Mouse (Mus musculus): ENCODE results near the gene Nfia. TPM values are rescaled to one million over a fixed set of nuclear protein-coding genes. Genes with fewer than 3 reads are reported as not detected.

Gene Nfia
- polyA plus RNA-seq, 1 experiment = 0.09 TPM

GRCm38 (mm10) chr4:97814515-97814914, 42.0 kb downstream of the Nfia start:
- no peak for TF ChIP-seq GATA1 (IDR thresholded peaks at IDR 0.05; ENCODE audit: low read length)

DNA sequence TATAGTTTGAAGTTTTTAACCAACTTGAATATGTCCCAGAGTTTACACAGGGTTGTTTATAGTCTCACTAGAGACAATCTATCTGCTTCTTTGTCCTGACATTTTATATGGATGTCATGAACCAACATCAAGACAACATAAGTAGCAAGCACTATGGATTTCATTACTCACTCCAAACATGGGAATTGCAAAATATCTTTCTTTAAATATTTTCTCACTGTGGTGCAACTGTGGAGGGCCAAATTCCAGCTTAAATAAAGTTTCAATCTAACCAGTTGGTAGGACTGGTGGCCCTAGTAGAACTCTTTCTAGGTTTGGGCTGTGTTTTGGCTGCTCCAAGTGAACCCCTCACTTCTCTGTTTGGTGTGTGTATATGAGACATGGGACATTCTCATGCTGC, 43.5 kb downstream of the Nfia start:
- TF ChIP-seq GATA1 (IDR thresholded peaks at IDR 0.05; ENCODE audit: low read length) = no peak

- no peak for TF ChIP-seq GATA1 (IDR thresholded peaks at IDR 0.05; ENCODE audit: low read length)
Measured at GRCm38 (mm10) chr4:97816753-97817152, 44.2 kb downstream of the Nfia start.

- TF ChIP-seq GATA1 (IDR thresholded peaks at IDR 0.05; ENCODE audit: low read length) = no peak
Measured at GRCm38 (mm10) chr4:97817741-97818140, 45.2 kb downstream of the Nfia start.

GRCm38 (mm10) chr4:97818498-97818897, 46.0 kb downstream of the Nfia start:
- TF ChIP-seq GATA1 (IDR thresholded peaks at IDR 0.05; ENCODE audit: low read length) = no peak

GRCm38 (mm10) chr4:97819101-97819500, 46.6 kb downstream of the Nfia start:
- TF ChIP-seq GATA1 (IDR thresholded peaks at IDR 0.05; ENCODE audit: low read length) = no peak

DNA sequence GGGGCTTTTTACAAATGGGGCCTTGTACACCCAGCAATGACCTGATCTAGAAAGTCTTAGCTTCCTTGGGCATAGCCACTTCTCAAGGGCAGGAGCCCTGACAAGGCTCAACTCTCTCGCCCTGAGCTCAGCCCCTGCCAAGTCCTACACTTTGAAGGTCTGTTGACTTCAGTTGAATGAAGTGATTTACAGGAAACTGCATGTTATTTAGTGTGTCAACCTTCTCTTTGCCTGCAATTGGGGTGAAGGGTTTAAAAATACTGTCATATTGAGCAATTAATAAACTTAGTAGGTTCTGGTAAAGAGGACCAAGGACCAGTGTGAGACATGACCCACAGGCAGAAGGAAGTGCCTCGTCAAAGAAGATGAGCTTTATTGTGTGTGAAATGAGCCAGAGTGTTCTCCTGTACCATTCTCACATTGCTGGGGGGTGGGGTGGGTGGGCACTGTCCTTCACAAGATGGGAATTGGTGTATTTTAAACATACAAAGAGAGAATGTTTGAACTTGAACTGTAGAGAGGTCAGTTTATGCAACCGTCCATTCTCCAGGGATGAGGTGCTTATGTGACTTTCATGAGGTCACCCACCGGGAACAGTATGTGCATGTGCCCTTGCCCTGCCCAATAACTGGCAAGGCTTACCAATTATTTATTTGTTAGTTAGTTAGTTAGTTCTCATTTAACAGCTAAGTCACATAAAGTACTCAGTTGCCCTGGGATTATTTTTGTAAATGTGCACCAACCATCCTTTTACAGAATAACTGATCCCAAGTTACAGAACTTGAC, 48.1 kb downstream of the Nfia start:
- TF ChIP-seq GATA1 (IDR thresholded peaks at IDR 0.05; ENCODE audit: low read length) = no peak

DNA sequence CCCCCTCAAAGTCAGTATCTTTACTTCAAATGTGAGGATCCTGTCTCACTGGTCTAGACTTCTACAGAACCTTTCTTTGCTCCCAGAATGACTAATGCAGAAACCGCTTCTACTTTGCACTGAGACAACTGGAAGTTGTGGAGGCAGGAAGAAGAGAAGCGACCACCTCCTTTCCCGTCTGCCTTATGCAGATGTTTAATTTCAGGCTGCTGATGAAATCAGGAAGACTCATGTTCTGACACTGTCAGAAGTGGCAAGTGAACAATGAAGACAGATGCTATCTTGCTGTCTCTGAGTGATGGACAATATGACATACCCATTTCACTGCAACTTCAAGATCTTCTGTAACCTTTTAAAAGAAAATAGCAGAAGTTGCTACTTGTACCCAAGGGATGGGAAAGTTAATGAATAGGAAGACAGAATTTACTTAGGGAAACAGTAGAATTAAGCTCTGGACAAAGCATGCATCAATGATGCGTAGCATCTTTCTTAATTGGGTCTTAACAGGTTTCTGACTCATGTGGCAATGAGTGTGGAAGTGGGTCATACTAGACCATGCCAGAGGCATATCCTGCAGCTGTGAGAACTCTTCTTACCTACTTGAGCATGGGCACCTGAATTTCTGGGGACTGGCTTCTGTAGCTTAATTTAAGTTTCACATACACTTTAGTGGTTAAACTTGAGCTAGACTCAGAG, 49.2 kb downstream of the Nfia start:
- no peak for TF ChIP-seq GATA1 (IDR thresholded peaks at IDR 0.05; ENCODE audit: low read length)

DNA sequence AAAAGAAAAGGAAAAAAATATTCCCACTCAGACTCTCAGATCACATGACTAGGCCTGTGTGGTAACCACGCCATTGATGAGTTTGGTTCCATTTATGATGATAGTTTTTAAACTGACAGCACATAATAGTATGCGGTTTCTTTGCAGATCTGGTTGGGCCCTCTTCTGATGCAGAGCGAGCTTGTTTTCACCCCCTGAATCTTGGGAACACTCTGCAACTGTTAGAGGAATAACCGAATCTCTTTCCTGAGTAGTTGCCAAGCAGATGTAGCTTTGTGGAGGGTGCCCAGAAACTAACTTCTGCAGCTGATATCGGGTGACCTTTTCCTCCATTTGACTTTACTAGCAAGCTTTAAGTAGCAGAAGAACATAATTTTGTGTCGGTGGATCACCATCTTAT, 51.0 kb downstream of the Nfia start:
- TF ChIP-seq GATA1 (IDR thresholded peaks at IDR 0.05; ENCODE audit: low read length) = no peak

- TF ChIP-seq GATA1 (IDR thresholded peaks at IDR 0.05; ENCODE audit: low read length) = no peak
Measured at GRCm38 (mm10) chr4:97824451-97824850, 51.9 kb downstream of the Nfia start.

DNA sequence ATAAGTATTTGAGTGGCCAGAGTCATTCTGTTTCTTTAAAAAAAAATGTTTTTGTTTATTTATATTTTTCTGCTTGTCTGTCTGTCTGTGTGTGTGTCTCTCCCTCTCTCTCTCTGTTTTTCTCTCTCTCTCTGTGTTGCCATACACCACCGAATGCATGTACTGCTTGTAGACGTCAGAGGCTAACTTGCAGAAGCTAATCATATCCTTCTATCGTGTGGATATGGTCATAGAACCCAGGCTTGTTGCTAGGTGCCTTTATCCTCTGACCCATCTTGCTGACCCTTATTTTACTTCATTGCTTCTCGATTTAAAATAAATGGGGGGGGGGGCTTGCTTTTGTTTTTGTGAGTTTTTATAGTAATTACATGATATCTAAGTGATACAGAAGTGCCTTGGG, 52.9 kb downstream of the Nfia start:
- no peak for TF ChIP-seq GATA1 (IDR thresholded peaks at IDR 0.05; ENCODE audit: low read length)

- no peak for TF ChIP-seq GATA1 (IDR thresholded peaks at IDR 0.05; ENCODE audit: low read length)
Measured at GRCm38 (mm10) chr4:97825841-97826240, 53.3 kb downstream of the Nfia start.

- no peak for TF ChIP-seq GATA1 (IDR thresholded peaks at IDR 0.05; ENCODE audit: low read length)
Measured at GRCm38 (mm10) chr4:97827115-97827514, 54.6 kb downstream of the Nfia start.

DNA sequence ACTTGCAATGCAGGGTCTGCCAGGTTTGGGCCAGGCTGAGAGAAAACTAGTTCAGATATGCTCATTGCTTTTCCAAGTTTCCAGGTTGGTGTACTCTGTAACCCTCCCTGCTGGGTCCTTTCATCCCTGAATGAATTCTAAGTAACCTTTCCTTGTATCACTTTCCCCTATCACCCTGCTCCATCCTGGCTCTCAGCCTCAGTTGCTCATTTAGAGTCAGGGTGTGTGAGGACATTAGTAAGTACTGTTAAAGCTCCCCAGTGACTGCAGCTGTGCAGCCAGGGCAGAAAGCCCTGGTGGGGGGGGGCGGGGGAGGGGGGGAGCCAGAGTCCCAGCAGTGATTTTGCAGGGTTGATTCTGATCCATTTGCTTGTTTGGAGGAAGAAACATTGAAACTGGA, 56.0 kb downstream of the Nfia start:
- no peak for TF ChIP-seq GATA1 (IDR thresholded peaks at IDR 0.05; ENCODE audit: low read length)

DNA sequence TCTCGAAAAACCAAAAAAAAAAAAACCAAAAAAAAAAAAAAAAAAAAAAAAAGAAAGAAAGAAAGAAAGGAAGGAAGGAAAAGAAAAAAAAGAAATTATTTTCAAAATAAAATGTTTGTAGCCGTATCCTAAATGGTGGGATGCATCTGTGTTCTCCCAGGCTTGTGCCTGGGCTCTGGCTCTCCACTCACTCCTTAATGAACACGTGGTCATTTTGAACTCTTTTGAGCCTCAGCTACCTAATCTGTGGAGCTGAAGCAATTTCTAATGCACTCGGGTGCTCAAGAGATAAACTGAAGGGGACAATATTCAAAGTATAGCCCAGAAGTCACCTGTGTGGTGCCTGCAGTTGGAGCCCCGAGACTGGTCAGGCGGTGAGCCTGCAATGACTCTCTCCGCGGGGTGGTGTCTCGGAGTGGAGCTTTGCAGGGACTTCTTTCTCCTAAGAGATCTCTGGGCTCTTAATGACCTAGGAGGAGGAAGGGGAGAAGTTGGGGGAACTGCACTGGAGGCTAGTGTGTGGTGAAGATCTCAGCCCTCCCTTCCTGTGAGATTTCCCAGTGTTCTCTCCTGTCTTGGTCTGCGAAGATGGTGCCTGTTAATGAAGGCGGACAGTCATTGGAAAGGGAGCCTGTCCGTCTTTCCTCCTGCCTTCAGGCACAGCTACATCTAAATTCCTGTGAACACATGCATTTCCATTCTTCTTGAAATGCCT, 57.0 kb downstream of the Nfia start:
- no peak for TF ChIP-seq GATA1 (IDR thresholded peaks at IDR 0.05; ENCODE audit: low read length)

All from G1E-ER4 (cell line).